Mouse (Mus musculus): Measurements from ENCODE around the gene Pax6.

Pax6 gene

GRCm38 (mm10) chr2:105715409-105716115 lies 46.9 kb downstream of the Pax6 start:
- WGBS = 71% methylated on average over 8 of the region's 8 CpGs

GRCm38 (mm10) chr2:105726657-105727056 lies 58.0 kb downstream of the Pax6 start:
- WGBS = 83% methylated on average over 9 of the region's 9 CpGs

- WGBS = 59% methylated on average over 3 of the region's 3 CpGs
Observed at GRCm38 (mm10) chr2:105730704-105731103, 62.0 kb downstream of the Pax6 start.

- WGBS = 69% methylated on average over 7 of the region's 7 CpGs
Observed at GRCm38 (mm10) chr2:105746896-105747295, 78.2 kb downstream of the Pax6 start.
